Mouse (Mus musculus): ENCODE measurements at regions not wholly inside any gene's neighbourhood (a gene's known extent, or its start where the extent isn't known, plus 50 kb on each side); places are given as distances from the start of the nearest gene placed in this dataset.

- no peak for DNase-seq (ENCODE audit: low read depth, low spot score)
Measured at GRCm38 (mm10) chr16:37459533-37459890, 74.8 kb upstream of the Stxbp5l start.

GRCm38 (mm10) chr16:37458592-37459532 lies 74.1 kb upstream of the Stxbp5l start:
- DNase-seq (ENCODE audit: low read depth, low spot score), result no peak

GRCm38 (mm10) chr16:37455971-37456370 lies 71.2 kb upstream of the Stxbp5l start:
- DNase-seq (ENCODE audit: low read depth, low spot score), result no peak

GRCm38 (mm10) chr16:37449846-37450245 lies 65.1 kb upstream of the Stxbp5l start:
- no peak for DNase-seq (ENCODE audit: low read depth, low spot score)

- no peak for DNase-seq (ENCODE audit: low read depth, low spot score)
Measured at GRCm38 (mm10) chr16:37445756-37446155, 61.0 kb upstream of the Stxbp5l start.

GRCm38 (mm10) chr16:37442936-37443335 lies 58.2 kb upstream of the Stxbp5l start:
- DNase-seq (ENCODE audit: low read depth, low spot score), result no peak

GRCm38 (mm10) chr16:37442481-37442880 lies 57.7 kb upstream of the Stxbp5l start:
- DNase-seq (ENCODE audit: low read depth, low spot score), result no peak

GRCm38 (mm10) chr16:37440628-37441164 lies 55.9 kb upstream of the Stxbp5l start:
- DNase-seq (ENCODE audit: low read depth, low spot score), result peak; percentile 86

All from A20 (cell line).